Mouse (Mus musculus) lung, adult 2 months (tissue): ENCODE results near the gene Rnf181.

Experiments
- CTCF ChIP-seq: fragments of 200-500 bp; IDR thresholded peaks from 2 replicates; pipeline ENCODE4 v1.5.1; 2011; ENCODE audit warnings: mild to moderate bottlenecking, low read length, control low read depth; ENCODE audit not compliant: insufficient read depth
- POLR2A ChIP-seq: fragments of 200-500 bp; IDR thresholded peaks from 2 replicates; pipeline ENCODE4 v1.6.1; 2011; ENCODE audit warnings: low read depth, mild to moderate bottlenecking, control low read depth, low read length, borderline replicate concordance; ENCODE audit errors: extremely low read depth

DNA sequence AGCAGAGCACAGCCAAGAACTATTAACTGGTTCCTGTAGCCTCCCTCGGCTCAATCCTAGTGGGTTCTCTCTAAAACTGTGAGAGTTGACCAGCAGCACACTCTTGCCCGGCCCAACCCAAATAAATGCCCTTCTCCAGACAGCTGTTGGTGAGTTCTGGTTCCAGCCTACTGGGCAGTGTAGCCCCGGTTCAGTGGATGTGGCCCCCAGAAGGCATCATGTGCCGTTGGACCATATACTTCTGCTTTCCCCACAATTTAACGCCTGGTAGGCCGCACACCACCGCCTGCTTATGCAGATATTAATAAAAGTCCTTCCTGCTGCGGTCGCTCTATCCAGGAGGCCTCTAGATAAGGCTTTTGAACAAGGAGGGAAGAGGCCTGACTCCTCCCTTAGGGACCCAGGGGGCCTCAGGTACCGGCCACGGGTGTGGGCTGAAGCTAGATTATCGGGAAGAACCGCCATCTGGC lies 22.8 kb upstream of the Rnf181 start:
- TF ChIP-seq CTCF (no peak), POLR2A (0 out of 2 replicates have a peak, but pooled peaks have one; percentile 5)
